Mouse (Mus musculus) lung, embryonic 15.5 days (tissue): ENCODE results near the gene Slc24a1. TPM values are rescaled to one million over a fixed set of nuclear protein-coding genes. Genes with fewer than 3 reads are reported as not detected.

ENCODE experiments used
- ATAC-seq: fragments of 200-750 bp; cut with Nextera tagmentation; 2 replicates; pipeline ENCODE4 v1.8.0; 2017; ENCODE audit warnings: moderate number of reproducible peaks, borderline replicate concordance; ENCODE audit not compliant: low FRiP score, low TSS enrichment; ENCODE audit errors: extremely low read depth
- H3K27ac ChIP-seq: fragments of 300-500 bp; sonication (generic); 2 replicates; pipeline ENCODE4 v1.5.1; 2015; ENCODE audit warnings: moderate library complexity, mild to moderate bottlenecking, inconsistent platforms
- H3K27me3 ChIP-seq: fragments of 300-500 bp; sonication (generic); 2 replicates; pipeline ENCODE4 v1.6.1; 2015; ENCODE audit warnings: inconsistent platforms
- H3K36me3 ChIP-seq: fragments of 300-500 bp; sonication (generic); 2 replicates; pipeline ENCODE4 v1.6.1; 2015; ENCODE audit warnings: inconsistent platforms
- H3K4me1 ChIP-seq: fragments of 300-500 bp; sonication (generic); 2 replicates; pipeline ENCODE4 v1.6.1; 2015; ENCODE audit warnings: inconsistent platforms
- H3K4me2 ChIP-seq: fragments of 300-500 bp; sonication (generic); 2 replicates; pipeline ENCODE4 v1.6.1; 2015; ENCODE audit warnings: inconsistent platforms, mild to moderate bottlenecking, moderate library complexity
- H3K4me3 ChIP-seq: fragments of 300-500 bp; sonication (generic); 2 replicates; pipeline ENCODE4 v1.5.1; 2015; ENCODE audit warnings: mild to moderate bottlenecking, inconsistent platforms
- H3K9ac ChIP-seq: fragments of 300-500 bp; sonication (generic); 2 replicates; pipeline ENCODE4 v1.6.1; 2015; ENCODE audit warnings: inconsistent platforms
- H3K9me3 ChIP-seq: fragments of 300-500 bp; sonication (generic); 2 replicates; pipeline ENCODE4 v1.6.1; 2016; ENCODE audit warnings: inconsistent platforms
- WGBS: fragments of 180-500 bp; shearing (Covaris S2); methylation state at CpG from one replicate; pipeline ENCODE4 v1.1.7; 2015; 5-methylcytosine and 5-hydroxymethylcytosine counted together
- microRNA-seq: library from miRNA; unstranded; fragments of <30 nt; microRNA quantifications from one replicate; pipeline ENCODE4, GENCODE M21; 2016
- polyA plus RNA-seq: library from polyadenylated mRNA; unstranded; fragments of >200 nt; fragmentation: Nextera tagmentation; extraction: Ambion mirVana; gene quantifications from 2 replicates; pipeline ENCODE4 v1.2.1, GENCODE M21; 2015

Slc24a1 gene
- polyA plus RNA-seq, 1 experiment from 2014 or later = 0.07 TPM

- H3K9me3 ChIP-seq = no peaks in the 10 kb centered on the region
- WGBS = 55% methylated on average over 3 of the region's 3 CpGs
- no peak for ATAC-seq
These were observed 48.0 kb downstream of the Slc24a1 start for GRCm38 (mm10) chr9:64903386-64903785.

GRCm38 (mm10) chr9:64902866-64903265, 48.5 kb downstream of the Slc24a1 start:
- WGBS = 36% methylated on average over 4 of the region's 4 CpGs
- no peak overlapping the region for H3K4me3 ChIP-seq
- no peaks in the 10 kb centered on the region for H3K4me1 ChIP-seq
- 0 out of 2 replicates have a peak, but pooled peaks cover 10% of the 10 kb centered on the region for H3K36me3 ChIP-seq
- no peak for ATAC-seq
- no peak overlapping the region for H3K27ac ChIP-seq
- no peaks in the 10 kb centered on the region for H3K9me3 ChIP-seq
- H3K27me3 ChIP-seq = no peaks in the 10 kb centered on the region
- H3K4me2 ChIP-seq = no peak overlapping the region
- H3K9ac ChIP-seq = no peak overlapping the region

More at GRCm38 (mm10) chr9:64903386-64903785, 48.0 kb downstream of the Slc24a1 start:
- Histone ChIP-seq H3K4me1 (no peaks in the 10 kb centered on the region), H3K4me3 (no peak overlapping the region), H3K27ac (no peak overlapping the region), H3K27me3 (no peaks in the 10 kb centered on the region), H3K9ac (no peak overlapping the region), H3K36me3 (0 out of 2 replicates have a peak, but pooled peaks cover 10% of the 10 kb centered on the region), H3K4me2 (no peak overlapping the region)

- WGBS = 82% methylated on average over 10 of the region's 10 CpGs
These were observed 54.8 kb downstream of the Slc24a1 start for GRCm38 (mm10) chr9:64896605-64897004.

GRCm38 (mm10) chr9:64886008-64886407, 65.4 kb downstream of the Slc24a1 start:
- WGBS = 71% methylated on average over 5 of the region's 5 CpGs
- H3K9ac ChIP-seq = no peak overlapping the region
- ATAC-seq = no peak

More at GRCm38 (mm10) chr9:64896605-64897004, 54.8 kb downstream of the Slc24a1 start:
- no peak overlapping the region for H3K27ac ChIP-seq
- H3K27me3 ChIP-seq = no peaks in the 10 kb centered on the region
- no peak overlapping the region for H3K4me3 ChIP-seq
- H3K4me1 ChIP-seq = no peaks in the 10 kb centered on the region
- no peak overlapping the region for H3K9ac ChIP-seq
- ATAC-seq = no peak
- H3K36me3 ChIP-seq = peaks cover 9% of the 10 kb centered on the region
- no peaks in the 10 kb centered on the region for H3K9me3 ChIP-seq
- no peak overlapping the region for H3K4me2 ChIP-seq

More at GRCm38 (mm10) chr9:64886008-64886407, 65.4 kb downstream of the Slc24a1 start:
- Histone ChIP-seq H3K4me2 (no peak overlapping the region), H3K27me3 (no peaks in the 10 kb centered on the region), H3K27ac (no peak overlapping the region), H3K36me3 (peaks cover 3% of the 10 kb centered on the region; the same call in 1 of the 2 replicates), H3K9me3 (no peaks in the 10 kb centered on the region), H3K4me1 (no peaks in the 10 kb centered on the region), H3K4me3 (no peak overlapping the region)

Small RNA genes lying within 50 kb of the gene (microRNA-seq; reads per million reads assigned to microRNA genes)
- gene Gm25640 = not detected

Other genes starting within 250 kb of the Slc24a1 start
- gene Rab11a, start 213.8 kb downstream of the Slc24a1 start, polyA plus RNA-seq = 319 and 324 TPM in 2 replicates
- 7.1 and 8.4 TPM in 2 replicates for gene Dennd4a, start 140.3 kb downstream of the Slc24a1 start, polyA plus RNA-seq
- 53.8 and 57.0 TPM in 2 replicates for gene Ints14, start 9.3 kb upstream of the Slc24a1 start, polyA plus RNA-seq
- 77.0 and 79.8 TPM in 2 replicates for gene Hacd3, start 70.1 kb upstream of the Slc24a1 start, polyA plus RNA-seq
- gene Dpp8, start 80.8 kb upstream of the Slc24a1 start, polyA plus RNA-seq = 33.9 and 36.3 TPM in 2 replicates
- 14.4 and 14.6 TPM in 2 replicates for gene Igdcc4, start 149.9 kb upstream of the Slc24a1 start, polyA plus RNA-seq
- 1.8 and 2.0 TPM in 2 replicates for gene Igdcc3, start 189.6 kb upstream of the Slc24a1 start, polyA plus RNA-seq
- 5.4 and 5.6 TPM in 2 replicates for gene Parp16, start 243.7 kb upstream of the Slc24a1 start, polyA plus RNA-seq